Mouse (Mus musculus) CH12.LX (cell line): Measurements from ENCODE around the gene Lpar6. TPM values are rescaled to one million over a fixed set of nuclear protein-coding genes. Genes with fewer than 3 reads are reported as not detected.

ENCODE experiments used
- DNase-seq: peaks from one replicate; pipeline ENCODE4 v3.0.0-alpha.2; 2013; ENCODE audit errors: extremely low read depth
- H3K27ac ChIP-seq: 2 replicates; pipeline ENCODE4 v1.5.1; 2012; ENCODE audit warnings: low read depth, mild to moderate bottlenecking, control low read depth, moderate library complexity; ENCODE audit not compliant: insufficient read depth
- H3K27me3 ChIP-seq: replicated peaks from 2 replicates; pipeline ENCODE3; 2012; ENCODE audit warnings: inconsistent platforms
- H3K36me3 ChIP-seq, 2 experiments: replicated peaks in 1 of 2; 2 replicates each; pipeline versions ENCODE3 to v1.6.1; 2012; ENCODE audit warnings: inconsistent platforms in 1 of 2, low read length in 1 of 2, mild to moderate bottlenecking in 1 of 2, mixed read lengths in 1 of 2, moderate library complexity in 1 of 2; ENCODE audit not compliant: control insufficient read depth in 1 of 2, insufficient read depth in 1 of 2
- H3K4me1 ChIP-seq, 2 experiments: 2 replicates each; pipeline ENCODE4 v1.6.1; 2012; ENCODE audit warnings: inconsistent platforms in 1 of 2, moderate library complexity in 1 of 2; ENCODE audit not compliant: insufficient read depth in 2 of 2, control insufficient read depth in 1 of 2
- H3K4me2 ChIP-seq: 2 replicates; pipeline ENCODE4 v1.6.1; 2012; ENCODE audit warnings: low read depth, mild to moderate bottlenecking, control low read depth; ENCODE audit not compliant: poor library complexity, insufficient read depth, severe bottlenecking
- H3K4me3 ChIP-seq, 3 experiments: fragments of 150-350 bp in 1 of 3; sonication (generic) in 1 of 3; replicated peaks in 1 of 3; 2 replicates each; pipeline versions ENCODE3 to v1.5.1; 2011 to 2012; ENCODE audit warnings: low read depth in 2 of 3, low read length in 2 of 3, mild to moderate bottlenecking in 2 of 3, moderate library complexity in 2 of 3, control low read depth in 1 of 3, improper control_type of control experiment in 1 of 3, inconsistent platforms in 1 of 3, mixed read lengths in 1 of 3; ENCODE audit not compliant: poor library complexity in 1 of 3
- H3K79me2 ChIP-seq: replicated peaks from 2 replicates; pipeline ENCODE4 v1.6.1; 2012; ENCODE audit warnings: mild to moderate bottlenecking, moderate library complexity; ENCODE audit not compliant: control insufficient read depth, poor library complexity, insufficient read depth, severe bottlenecking; ENCODE audit errors: extremely low read depth
- H3K9ac ChIP-seq: 2 replicates; pipeline ENCODE4 v1.6.1; 2012; ENCODE audit warnings: low read depth, mild to moderate bottlenecking, control low read depth, moderate library complexity; ENCODE audit not compliant: insufficient read depth
- H3K9me3 ChIP-seq: replicated peaks from 2 replicates; pipeline ENCODE3; 2012; ENCODE audit warnings: low read length, inconsistent platforms, mixed read lengths
- BHLHE40 ChIP-seq: IDR thresholded peaks from 2 replicates; pipeline ENCODE4 v1.6.1; 2011; ENCODE audit warnings: mild to moderate bottlenecking, low read depth, low read length, improper control_type of control experiment
- CTCF ChIP-seq, 2 experiments: IDR thresholded peaks in 1 of 2; conservative IDR thresholded peaks in 1 of 2; 2 replicates each; pipeline ENCODE4 v1.5.1; 2011 to 2012; ENCODE audit warnings: low read depth in 2 of 2, low read length in 2 of 2, improper control_type of control experiment in 1 of 2, inconsistent platforms in 1 of 2, mild to moderate bottlenecking in 1 of 2, moderate library complexity in 1 of 2
- ELF1 ChIP-seq: IDR thresholded peaks from 2 replicates; pipeline ENCODE4 v1.6.1; 2014; ENCODE audit warnings: low read depth, mild to moderate bottlenecking, inconsistent platforms, low read length, improper control_type of control experiment
- EP300 ChIP-seq: IDR thresholded peaks from 2 replicates; pipeline ENCODE4 v1.6.1; 2011; ENCODE audit warnings: low read length, improper control_type of control experiment
- GABPA ChIP-seq: IDR thresholded peaks from 2 replicates; pipeline ENCODE4 v1.6.1; 2012; ENCODE audit warnings: low read depth, low read length, improper control_type of control experiment, inconsistent platforms; ENCODE audit not compliant: insufficient replicate concordance
- HCFC1 ChIP-seq: IDR thresholded peaks from 2 replicates; pipeline ENCODE4 v1.6.1; 2012; ENCODE audit warnings: low read depth, mild to moderate bottlenecking, inconsistent platforms, low read length, improper control_type of control experiment
- IRF4 ChIP-seq: IDR thresholded peaks from 2 replicates; pipeline ENCODE4 v1.6.1; 2014; ENCODE audit warnings: low read depth, mild to moderate bottlenecking, inconsistent platforms, low read length, improper control_type of control experiment
- JUND ChIP-seq: conservative IDR thresholded peaks from 2 replicates; pipeline ENCODE4 v1.6.1; 2011; ENCODE audit warnings: low read depth, low read length, improper control_type of control experiment
- KAT2A ChIP-seq: IDR thresholded peaks from 2 replicates; pipeline ENCODE4 v1.6.1; 2012; ENCODE audit warnings: low read length, improper control_type of control experiment, inconsistent platforms; ENCODE audit not compliant: insufficient replicate concordance
- MAZ ChIP-seq: IDR thresholded peaks from 2 replicates; pipeline ENCODE4 v1.6.1; 2012; ENCODE audit warnings: low read depth, mild to moderate bottlenecking, inconsistent platforms, low read length, improper control_type of control experiment, moderate library complexity
- NRF1 ChIP-seq: IDR thresholded peaks from 2 replicates; pipeline ENCODE4 v1.6.1; 2014; ENCODE audit warnings: low read depth, mild to moderate bottlenecking, inconsistent platforms, low read length, improper control_type of control experiment, moderate library complexity
- PAX5 ChIP-seq: IDR thresholded peaks from 2 replicates; pipeline ENCODE4 v1.6.1; 2012; ENCODE audit warnings: low read length, inconsistent platforms, mixed read lengths
- RAD21 ChIP-seq: IDR thresholded peaks from 2 replicates; pipeline ENCODE4 v1.6.1; 2011; ENCODE audit warnings: low read depth, mild to moderate bottlenecking, low read length, improper control_type of control experiment, moderate library complexity
- SMC3 ChIP-seq: IDR thresholded peaks from 2 replicates; pipeline ENCODE4 v1.6.1; 2011; ENCODE audit warnings: low read depth, low read length, improper control_type of control experiment
- TCF12 ChIP-seq: IDR thresholded peaks from 2 replicates; pipeline ENCODE4 v1.6.1; 2014; ENCODE audit warnings: low read depth, mild to moderate bottlenecking, inconsistent platforms, low read length, improper control_type of control experiment
- UBTF ChIP-seq: IDR thresholded peaks from 2 replicates; pipeline ENCODE4 v1.6.1; 2012; ENCODE audit warnings: low read depth, mild to moderate bottlenecking, inconsistent platforms, low read length, improper control_type of control experiment, moderate library complexity
- USF2 ChIP-seq: conservative IDR thresholded peaks from 2 replicates; pipeline ENCODE4 v1.6.1; 2011; ENCODE audit warnings: low read depth, low read length, improper control_type of control experiment
- ZC3H11A ChIP-seq: IDR thresholded peaks from 2 replicates; pipeline ENCODE4 v1.6.1; 2012; ENCODE audit warnings: low read depth, mild to moderate bottlenecking, inconsistent platforms, low read length, improper control_type of control experiment
- ZKSCAN1 ChIP-seq: IDR thresholded peaks from 2 replicates; pipeline ENCODE4 v1.6.1; 2012; ENCODE audit warnings: low read depth, inconsistent platforms, low read length, improper control_type of control experiment, borderline replicate concordance
- ZMIZ1 ChIP-seq: IDR thresholded peaks from 2 replicates; pipeline ENCODE4 v1.6.1; 2012; ENCODE audit warnings: low read depth, mild to moderate bottlenecking, inconsistent platforms, low read length, improper control_type of control experiment
- ZNF384 ChIP-seq: IDR thresholded peaks from 2 replicates; pipeline ENCODE4 v1.6.1; 2012; ENCODE audit warnings: low read depth, low read length, improper control_type of control experiment, inconsistent platforms
- dilution Hi-C: fragments of 300-500 bp; cut with MboI; formaldehyde crosslinking; loops from 2 replicates; pipeline ENCODE4 v1.14.3; 2020; ENCODE audit warnings: low sequenced_read_pairs; ENCODE audit not compliant: extremely low pct_unique_long_range_greater_than_20kb, extremely low pct_ligation_motif_present
- in situ Hi-C: fragments of 300-500 bp; cut with MboI; formaldehyde crosslinking; loops from 3 replicates; pipeline ENCODE4 v1.14.3; 2019; ENCODE audit warnings: low sequenced_read_pairs, low pct_ligation_motif_present, low pct_unique_long_range_greater_than_20kb, mixed read lengths
- polyA plus RNA-seq: library from polyadenylated mRNA; unstranded; fragments of >175 nt; gene quantifications from 2 replicates; pipeline ENCODE4 v1.2.1, GENCODE M21; 2012; ENCODE audit warnings: low read depth; ENCODE audit not compliant: insufficient read length
- total RNA-seq, 2 experiments: library from RNA; depleted of rRNA; stranded (reverse); fragments of 300-350 nt in 1 of 2; fragments of >200 nt in 1 of 2; gene quantifications; 2 replicates each; pipeline ENCODE4 v1.2.3; 2012 to 2014

The Lpar6 gene
- total and polyA plus RNA-seq, 3 experiments: 2.9 to 6.4 (median 3.2) TPM

DNA sequence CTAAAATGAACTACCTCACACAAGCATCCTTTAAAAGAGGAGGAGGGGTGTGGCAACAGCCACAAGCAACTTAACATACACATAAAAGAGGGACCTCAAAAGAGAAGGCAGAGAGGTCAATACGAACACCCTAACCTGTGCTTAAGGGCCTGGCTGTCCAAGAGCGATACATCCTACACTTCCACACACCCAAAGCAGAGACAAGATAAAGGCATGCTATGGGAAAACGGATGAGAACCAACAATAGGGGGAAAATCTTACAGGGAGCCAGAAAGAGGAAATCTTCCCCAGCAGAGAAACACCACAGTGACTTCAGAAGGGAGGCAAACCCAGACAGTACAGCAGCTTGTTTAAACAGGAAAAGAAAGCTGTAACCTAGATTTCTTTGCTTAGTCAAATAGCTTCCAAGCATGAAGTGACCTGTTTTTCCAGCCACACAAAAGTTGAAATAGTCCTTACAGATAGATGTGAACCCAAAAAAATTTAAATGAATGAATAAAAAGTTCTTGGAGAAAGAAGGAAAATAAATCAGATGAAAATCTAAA, 17.8 kb downstream of the Lpar6 start:
- H3K9ac ChIP-seq: no peak overlapping the region
- in situ Hi-C loops (no loop called here), dilution Hi-C loops (no loop called here)
- peaks cover 0 to 7% of the 10 kb centered on the region in 2 experiments; a peak in 2 of 4 replicates for H3K4me1 ChIP-seq
- TF ChIP-seq SMC3 (no peak), RAD21 (no peak), ELF1 (no peak), HCFC1 (no peak), JUND (no peak)
- no peak for DNase-seq
- H3K4me3 ChIP-seq: no peak overlapping the region
- H3K36me3 ChIP-seq: peaks cover 3 to 8% of the 10 kb centered on the region in 2 experiments
- no peaks in the 10 kb centered on the region for H3K79me2 ChIP-seq
- no peaks in the 10 kb centered on the region for H3K27me3 ChIP-seq
- no peak overlapping the region for H3K27ac ChIP-seq
- no peaks in the 10 kb centered on the region for H3K9me3 ChIP-seq
- H3K4me2 ChIP-seq: no peak overlapping the region

DNA sequence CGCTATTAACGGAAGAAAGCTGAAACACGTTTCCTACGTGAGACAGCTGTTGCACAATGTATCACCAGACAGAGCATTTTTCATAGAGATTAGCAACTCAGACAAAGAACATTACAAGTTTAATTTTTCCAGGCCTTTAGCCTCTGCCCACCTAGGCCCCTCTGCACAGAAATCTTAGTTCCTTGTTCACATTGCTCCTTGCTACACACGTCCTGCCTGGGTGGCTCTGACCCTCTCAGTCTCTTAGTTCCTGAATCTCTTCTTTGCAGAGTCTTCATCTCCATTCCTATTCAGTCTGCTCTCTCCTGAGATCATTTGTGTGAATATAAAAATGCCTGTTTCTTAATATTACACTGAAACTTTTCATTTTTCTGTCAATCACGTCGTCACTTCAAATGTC, 19.7 kb downstream of the Lpar6 start:
- Histone ChIP-seq H3K4me3 (no peak overlapping the region), H3K27ac (no peak overlapping the region), H3K4me1 (peaks cover 0 to 7% of the 10 kb centered on the region in 2 experiments; a peak in 2 of 4 replicates), H3K27me3 (no peaks in the 10 kb centered on the region), H3K79me2 (no peaks in the 10 kb centered on the region), H3K9ac (no peak overlapping the region), H3K9me3 (no peaks in the 10 kb centered on the region), H3K36me3 (peaks cover 7 to 12% of the 10 kb centered on the region in 2 experiments), H3K4me2 (no peak overlapping the region)
- in situ Hi-C loops (no loop called here), dilution Hi-C loops (no loop called here)
- DNase-seq: no peak
- TF ChIP-seq ZMIZ1: no peak
- no peak for TF ChIP-seq SMC3
- no peak for TF ChIP-seq ZNF384
- no peak for TF ChIP-seq GABPA
- no peak for TF ChIP-seq KAT2A
- TF ChIP-seq BHLHE40: no peak
- no peak for TF ChIP-seq RAD21
- TF ChIP-seq IRF4: no peak
- no peak for TF ChIP-seq UBTF
- TF ChIP-seq JUND: no peak
- TF ChIP-seq CTCF (conservative IDR thresholded peaks at IDR 0.05 in 1 of 2, IDR thresholded peaks at IDR 0.05 in 1 of 2; ENCODE audit: low read depth in 2 of 2, low read length in 2 of 2): no peak
- TF ChIP-seq MAZ: no peak
- no peak for TF ChIP-seq USF2
- no peak for TF ChIP-seq ZC3H11A
- TF ChIP-seq TCF12: no peak
- TF ChIP-seq PAX5: no peak
- TF ChIP-seq EP300: no peak
- TF ChIP-seq NRF1: no peak
- no peak for TF ChIP-seq ZKSCAN1
